Mouse (Mus musculus): ENCODE data around the gene Alg9.

- TF ChIP-seq CTCF (IDR thresholded peaks at IDR 0.05; ENCODE audit: control insufficient read depth, insufficient read depth, low read length) (no peak), POLR2A (IDR thresholded peaks at IDR 0.05; ENCODE audit: borderline replicate concordance, control insufficient read depth, low read depth, low read length) (no peak)
These were observed 112.1 kb downstream of the Alg9 start for GRCm38 (mm10) chr9:50886870-50887269.
